ENCODE assay signal across 8 mouse cellular contexts in the genomic region with DNA sequence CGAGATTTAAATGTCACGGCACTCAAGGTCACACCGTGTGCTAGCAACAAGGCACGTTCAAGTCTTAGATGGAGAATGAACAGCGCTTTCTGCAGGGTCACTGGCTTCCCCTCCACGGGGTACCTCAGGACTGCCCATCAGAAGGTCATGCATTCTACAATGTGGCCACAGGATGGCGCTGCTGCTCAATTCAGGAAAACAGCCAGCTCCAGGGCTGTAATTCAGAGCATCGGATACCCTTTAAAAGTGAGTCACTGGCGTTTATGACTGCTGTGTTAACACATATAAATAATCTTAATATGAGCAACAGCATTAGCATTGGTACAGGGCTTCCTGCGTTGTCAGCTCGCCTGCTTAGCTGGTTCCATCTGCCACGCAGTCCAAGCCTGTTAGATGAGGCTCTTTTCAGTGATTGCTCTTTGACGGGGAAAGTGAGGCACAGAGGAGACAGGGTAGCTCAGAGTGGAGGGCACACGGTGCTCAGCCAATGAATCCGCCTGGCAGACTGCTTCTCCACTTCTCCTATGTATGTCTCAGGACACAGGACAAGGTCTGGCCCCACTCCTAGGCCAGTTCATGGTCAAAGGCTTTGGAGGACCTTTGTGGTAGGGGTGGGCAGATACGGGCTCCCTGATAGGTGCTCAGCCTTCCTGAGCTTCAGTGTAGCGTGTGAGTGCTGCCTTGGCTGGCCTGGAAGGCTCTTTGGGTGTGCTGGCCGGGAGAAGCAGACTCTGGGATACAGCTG. TPM values are rescaled to one million over a fixed set of nuclear protein-coding genes. Genes with fewer than 3 reads are reported as not detected.
DNase-seq lines count a peak whose midpoint lies in the region; ATAC-seq and TF ChIP-seq lines count a peak whose summit lies in the region.

No protein-coding gene starts in this region.

- H3K4me3 ChIP-seq in heart, embryonic 10.5 days = no peak overlapping the region
- H3K4me3 ChIP-seq in midbrain, embryonic 13.5 days (replicated peaks) = no peak overlapping the region
- H3K4me3 ChIP-seq in spleen, adult 2 months (ENCODE audit: extremely low read depth, insufficient read depth, insufficient read length) = no peak overlapping the region

- H3K27ac ChIP-seq in heart, embryonic 10.5 days = no peak overlapping the region
- H3K27ac ChIP-seq in midbrain, embryonic 13.5 days = no peak overlapping the region
- H3K27ac ChIP-seq in spleen, adult 2 months (ENCODE audit: insufficient read depth, low read length) = no peak overlapping the region

- 32% methylated on average over 18 of the region's 18 CpGs for WGBS in heart, embryonic 10.5 days
- WGBS in midbrain, embryonic 13.5 days = 28% methylated on average over 18 of the region's 18 CpGs
- 34% methylated on average over 18 of the region's 18 CpGs for WGBS in spleen, adult 2 months

- peak; percentile 65 for DNase-seq in heart, postnatal 4 days
- DNase-seq in heart, embryonic 10.5 days (ENCODE audit: low spot score) = no peak
- DNase-seq in Muller cell, postnatal 12 days (ENCODE audit: inconsistent ontology term) = peak; percentile 39
- peak; percentile 91 for DNase-seq in cerebellum, adult 8-10 months
- DNase-seq in frontal cortex, postnatal 36 days (ENCODE audit: low spot score in 2 of 2) = peak; percentile 88
- peak; percentile 83 to 85 for DNase-seq in layer of hippocampus, postnatal 14 days (ENCODE audit: low spot score in 2 of 2)
- DNase-seq in spleen, adult 2 months (ENCODE audit: low read depth in 1 of 2, low spot score in 2 of 2) = peak in 1 of 2 experiments; percentile 35

- no peaks in the 10 kb centered on the region for H3K9me3 ChIP-seq in heart, embryonic 10.5 days
- H3K9me3 ChIP-seq in midbrain, embryonic 13.5 days = no peaks in the 10 kb centered on the region

- peak; percentile 74 for ATAC-seq in midbrain, embryonic 13.5 days

- no peak for TF ChIP-seq POLR2A in spleen, adult 2 months (IDR thresholded peaks at IDR 0.05; ENCODE audit: low read depth, low read length)

- H3K4me1 ChIP-seq in heart, embryonic 10.5 days = no peaks in the 10 kb centered on the region
- 0 out of 2 replicates have a peak, but pooled peaks cover 5% of the 10 kb centered on the region for H3K4me1 ChIP-seq in midbrain, embryonic 13.5 days (replicated peaks)
- no peaks in the 10 kb centered on the region for H3K4me1 ChIP-seq in spleen, adult 2 months (ENCODE audit: control insufficient read depth, insufficient read depth, insufficient read length)

- TF ChIP-seq CTCF in spleen, adult 2 months (IDR thresholded peaks at IDR 0.05; ENCODE audit: extremely low read depth, insufficient read depth, insufficient read length, insufficient replicate concordance) = peak; percentile 51; the same call in 1 of the 2 replicates

- H3K27me3 ChIP-seq in heart, embryonic 10.5 days (ENCODE audit: insufficient read depth, poor library complexity, severe bottlenecking) = peaks cover 29% of the 10 kb centered on the region; the same call in 1 of the 2 replicates
- 0 out of 2 replicates have a peak, but pooled peaks cover 8% of the 10 kb centered on the region for H3K27me3 ChIP-seq in midbrain, embryonic 13.5 days
- H3K27me3 ChIP-seq in spleen, adult 2 months (ENCODE audit: control insufficient read depth, insufficient read depth, low read length) = no peaks in the 10 kb centered on the region

- H3K36me3 ChIP-seq in heart, embryonic 10.5 days = no peaks in the 10 kb centered on the region
- no peaks in the 10 kb centered on the region for H3K36me3 ChIP-seq in midbrain, embryonic 13.5 days
- H3K36me3 ChIP-seq in spleen, adult 2 months (ENCODE audit: control insufficient read depth, insufficient read depth, low read length) = no peaks in the 10 kb centered on the region

- H3K9ac ChIP-seq in midbrain, embryonic 13.5 days (replicated peaks) = peak overlapping the region; percentile 6; the same call in 1 of the 2 replicates

- H3K4me2 ChIP-seq in midbrain, embryonic 13.5 days (replicated peaks) = no peak overlapping the region

RNA-seq across cellular contexts. Expression of a gene that starts 11.8 kb away (rescaled TPM):
- 100 to 1,000 TPM; 113 to 115 TPM for total RNA-seq in heart, postnatal 4 days (2021)
- 204 and 225 TPM in 2 replicates for polyA plus RNA-seq in heart, embryonic 10.5 days (2016; fragmentation: Nextera tagmentation; extraction: Ambion mirVana)
- total RNA-seq in layer of hippocampus, postnatal 14 days (2021) = 100 to 1,000 TPM in 1 of 2 experiments, 10 to 100 TPM in 1; 99.5 to 100 TPM
- 204 and 210 TPM in 2 replicates for polyA plus RNA-seq in midbrain, embryonic 13.5 days (2015; fragmentation: Nextera tagmentation; extraction: Ambion mirVana)
- 99.6 and 103 TPM in 2 replicates for polyA plus RNA-seq in spleen, adult 2 months (2012; rRNA removed)

RNA-seq across cellular contexts. Expression of a gene that starts 25.8 kb away (rescaled TPM):
- total RNA-seq in heart, postnatal 4 days (2021) = under 1 TPM; 0.18 to 0.29 TPM
- 1.7 and 2.8 TPM in 2 replicates for polyA plus RNA-seq in heart, embryonic 10.5 days (2016; fragmentation: Nextera tagmentation; extraction: Ambion mirVana)
- 10 to 100 TPM; 10.5 to 11.6 TPM for total RNA-seq in layer of hippocampus, postnatal 14 days (2021)
- 6.9 and 8.1 TPM in 2 replicates for polyA plus RNA-seq in midbrain, embryonic 13.5 days (2015; fragmentation: Nextera tagmentation; extraction: Ambion mirVana)
- 6.4 and 7.8 TPM in 2 replicates for polyA plus RNA-seq in spleen, adult 2 months (2012; rRNA removed)

RNA-seq across cellular contexts. Expression of a gene that starts 53.6 kb away (rescaled TPM):
- 100 to 1,000 TPM; 192 to 198 TPM for total RNA-seq in heart, postnatal 4 days (2021)
- 311 and 315 TPM in 2 replicates for polyA plus RNA-seq in heart, embryonic 10.5 days (2016; fragmentation: Nextera tagmentation; extraction: Ambion mirVana)
- 100 to 1,000 TPM; 106 to 116 TPM for total RNA-seq in layer of hippocampus, postnatal 14 days (2021)
- polyA plus RNA-seq in midbrain, embryonic 13.5 days (2015; fragmentation: Nextera tagmentation; extraction: Ambion mirVana) = 227 and 234 TPM in 2 replicates
- 115 and 139 TPM in 2 replicates for polyA plus RNA-seq in spleen, adult 2 months (2012; rRNA removed)
